Mouse (Mus musculus): ENCODE data around the gene Rdh16. TPM values are rescaled to one million over a fixed set of nuclear protein-coding genes. Genes with fewer than 3 reads are reported as not detected.
"Not testable (repeated sequence)": the region's sequence is repeated elsewhere in the genome, so short reads cannot be mapped to it uniquely, and the experiment has no call there.

Rdh16 gene
- polyA plus RNA-seq, 1 experiment from 2014 or later, result 1.6 TPM

DNA sequence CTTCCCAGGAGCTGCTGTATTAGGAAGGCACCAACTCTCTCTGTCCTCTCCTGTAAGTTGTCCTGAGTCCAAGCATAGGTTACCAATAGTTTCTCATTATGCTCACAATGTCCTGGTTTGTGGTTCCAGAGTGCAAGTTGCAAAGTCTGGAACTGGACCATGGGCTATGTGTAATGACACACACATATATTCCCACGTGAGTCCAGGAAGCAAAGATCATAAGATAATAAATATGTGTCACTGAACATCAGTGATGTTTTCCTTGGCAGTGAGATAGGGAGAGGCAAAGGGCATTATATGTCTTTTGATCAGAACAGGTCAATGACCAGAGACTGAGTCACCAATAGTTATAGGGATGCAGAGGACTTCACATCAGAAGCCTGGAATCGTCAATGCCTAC is 24.9 kb upstream of the Rdh16 start, which contains the start of gene Rdh9:
Gene Rdh9, plus strand, starts transcription at position 376 of the 400 bp plus-strand sequence.
- Histone ChIP-seq H3K4me3 (ENCODE audit: low read length) (no peak within 1 kb of the TSS), H3K36me3 (ENCODE audit: insufficient read depth, low read length) (no peaks in the 10 kb centered on the region), H3K4me2 (replicated peaks; ENCODE audit: low read depth, low read length) (no peak within 1 kb of the TSS), H3K27ac (ENCODE audit: low read length) (no peak within 1 kb of the TSS), H3K9me3 (ENCODE audit: low read length) (no peaks in the 10 kb centered on the region), H3K27me3 (ENCODE audit: insufficient read depth, low read length) (no peaks in the 10 kb centered on the region), H3K4me1 (ENCODE audit: insufficient read depth, low read length) (no peaks in the 10 kb centered on the region), H3K9ac (replicated peaks; ENCODE audit: low read length) (no peak within 1 kb of the TSS)
- no peak for ATAC-seq (ENCODE audit: low FRiP score, low TSS enrichment)
- WGBS, result 73% methylated on average over 2 of the region's 2 CpGs

DNA sequence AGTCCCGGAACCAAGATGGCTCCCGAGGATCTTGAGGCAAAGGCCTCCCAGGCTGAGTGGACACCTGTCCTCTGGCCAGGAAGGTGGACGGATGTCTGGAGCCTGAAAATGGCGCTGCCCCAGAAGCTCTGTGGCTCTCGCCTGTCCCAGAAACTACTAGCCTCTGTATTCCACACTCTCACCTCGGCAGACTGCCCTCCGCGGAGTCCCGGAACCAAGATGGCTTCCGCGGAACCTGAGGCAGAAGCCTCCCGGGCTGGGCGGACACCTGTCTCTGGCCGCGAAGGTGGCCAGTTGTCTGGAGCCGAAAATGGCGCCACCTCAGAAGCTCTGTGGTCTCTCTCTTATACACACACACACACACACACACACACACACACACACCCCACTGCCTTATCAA is 18.6 kb upstream of the Rdh16 start:
- 97% methylated on average over 17 of the region's 17 CpGs for WGBS
- H3K9me3 ChIP-seq (ENCODE audit: low read length); H3K4me3 ChIP-seq (ENCODE audit: low read length): not testable (repeated sequence)

DNA sequence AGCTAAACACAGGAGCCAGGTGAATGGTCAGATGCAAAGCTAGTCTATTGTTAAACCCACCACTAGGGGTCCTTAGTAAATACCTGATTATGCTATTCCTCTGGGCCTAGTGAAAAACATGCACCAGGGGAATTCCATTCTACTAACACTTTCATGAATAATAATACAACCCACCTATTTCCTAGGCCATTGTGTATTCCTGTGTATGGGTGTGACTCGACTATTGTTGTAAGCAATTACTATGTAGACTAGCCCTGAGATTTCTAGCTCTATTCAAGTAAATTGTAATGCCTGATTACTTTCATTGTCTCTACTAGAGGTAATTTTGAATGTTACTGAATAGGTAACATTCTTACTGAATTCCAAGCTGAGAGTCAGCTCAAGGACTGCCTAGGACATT is 15.5 kb upstream of the Rdh16 start:
- not testable (repeated sequence) for H3K4me3 ChIP-seq (ENCODE audit: low read length); H3K4me1 ChIP-seq (ENCODE audit: insufficient read depth, low read length); H3K36me3 ChIP-seq (ENCODE audit: insufficient read depth, low read length); H3K27me3 ChIP-seq (ENCODE audit: insufficient read depth, low read length); H3K4me2 ChIP-seq (replicated peaks; ENCODE audit: low read depth, low read length); ATAC-seq (ENCODE audit: low FRiP score, low TSS enrichment); H3K9me3 ChIP-seq (ENCODE audit: low read length); H3K9ac ChIP-seq (replicated peaks; ENCODE audit: low read length); H3K27ac ChIP-seq (ENCODE audit: low read length)
- 86% methylated on average over 1 of the region's 1 CpGs for WGBS

More for the DNA sequence above, 18.6 kb upstream of the Rdh16 start:
- H3K4me1 ChIP-seq (ENCODE audit: insufficient read depth, low read length); H3K27me3 ChIP-seq (ENCODE audit: insufficient read depth, low read length); H3K27ac ChIP-seq (ENCODE audit: low read length); H3K9ac ChIP-seq (replicated peaks; ENCODE audit: low read length); ATAC-seq (ENCODE audit: low FRiP score, low TSS enrichment); H3K36me3 ChIP-seq (ENCODE audit: insufficient read depth, low read length); H3K4me2 ChIP-seq (replicated peaks; ENCODE audit: low read depth, low read length): not testable (repeated sequence)

DNA sequence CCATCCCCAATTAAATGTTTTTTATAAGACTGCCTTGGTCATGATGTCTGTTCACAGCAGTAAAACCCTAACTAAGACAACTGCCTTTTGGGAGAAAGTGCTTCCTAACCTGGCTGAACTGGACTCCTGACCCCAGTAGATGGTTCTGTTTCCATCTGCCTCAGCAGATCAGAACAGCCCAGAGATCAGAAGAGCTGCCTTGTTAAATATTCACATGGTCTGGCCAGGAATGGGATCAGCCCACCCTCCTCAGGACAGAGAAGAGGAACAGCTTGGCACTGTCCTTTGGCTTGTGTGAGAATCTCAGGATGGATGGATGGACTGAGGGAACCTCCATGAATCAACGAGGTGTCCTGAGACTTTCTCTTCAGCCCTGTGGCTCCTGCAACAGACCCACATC is 1.7 kb upstream of the Rdh16 start:
- Histone ChIP-seq H3K36me3 (ENCODE audit: insufficient read depth, low read length) (no peaks in the 10 kb centered on the region), H3K27me3 (ENCODE audit: insufficient read depth, low read length) (no peaks in the 10 kb centered on the region), H3K4me1 (ENCODE audit: insufficient read depth, low read length) (no peaks in the 10 kb centered on the region), H3K9ac (replicated peaks; ENCODE audit: low read length) (no peak overlapping the region), H3K27ac (ENCODE audit: low read length) (no peak overlapping the region), H3K9me3 (ENCODE audit: low read length) (peaks cover 4% of the 10 kb centered on the region), H3K4me3 (ENCODE audit: low read length) (no peak overlapping the region), H3K4me2 (replicated peaks; ENCODE audit: low read depth, low read length) (no peak overlapping the region)
- WGBS, result 80% methylated on average over 1 of the region's 1 CpGs
- ATAC-seq (ENCODE audit: low FRiP score, low TSS enrichment), result peak; percentile 59; the same call in 1 of the 2 replicates

DNA sequence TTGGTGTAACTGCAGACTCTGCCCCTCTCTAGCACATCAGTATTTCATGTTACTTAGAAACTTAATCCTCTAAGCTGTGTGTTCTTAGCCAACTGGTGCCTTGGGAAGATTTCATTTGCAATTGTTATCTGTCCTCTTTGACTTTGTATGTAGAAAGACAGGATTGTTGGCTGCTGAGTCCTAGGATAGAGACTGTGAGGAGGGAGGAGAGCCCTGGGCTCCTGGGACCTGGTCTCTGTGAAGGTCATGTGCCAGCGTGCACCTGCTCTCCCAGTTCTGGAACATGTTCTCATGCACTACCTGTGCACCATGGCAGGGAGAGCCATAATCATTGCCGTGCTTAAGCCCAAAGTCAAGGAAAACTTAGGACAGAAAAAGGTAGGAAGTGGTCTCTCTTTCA is 660 bp downstream of the Rdh16 start:
- H3K9me3 ChIP-seq (ENCODE audit: low read length), result peaks cover 1% of the 10 kb centered on the region
- no peak overlapping the region for H3K4me2 ChIP-seq (replicated peaks; ENCODE audit: low read depth, low read length)
- H3K27ac ChIP-seq (ENCODE audit: low read length), result no peak overlapping the region
- no peaks in the 10 kb centered on the region for H3K36me3 ChIP-seq (ENCODE audit: insufficient read depth, low read length)
- no peaks in the 10 kb centered on the region for H3K4me1 ChIP-seq (ENCODE audit: insufficient read depth, low read length)
- 86% methylated on average over 2 of the region's 2 CpGs for WGBS
- no peaks in the 10 kb centered on the region for H3K27me3 ChIP-seq (ENCODE audit: insufficient read depth, low read length)
- no peak for ATAC-seq (ENCODE audit: low FRiP score, low TSS enrichment)
- no peak overlapping the region for H3K9ac ChIP-seq (replicated peaks; ENCODE audit: low read length)
- no peak overlapping the region for H3K4me3 ChIP-seq (ENCODE audit: low read length)

DNA sequence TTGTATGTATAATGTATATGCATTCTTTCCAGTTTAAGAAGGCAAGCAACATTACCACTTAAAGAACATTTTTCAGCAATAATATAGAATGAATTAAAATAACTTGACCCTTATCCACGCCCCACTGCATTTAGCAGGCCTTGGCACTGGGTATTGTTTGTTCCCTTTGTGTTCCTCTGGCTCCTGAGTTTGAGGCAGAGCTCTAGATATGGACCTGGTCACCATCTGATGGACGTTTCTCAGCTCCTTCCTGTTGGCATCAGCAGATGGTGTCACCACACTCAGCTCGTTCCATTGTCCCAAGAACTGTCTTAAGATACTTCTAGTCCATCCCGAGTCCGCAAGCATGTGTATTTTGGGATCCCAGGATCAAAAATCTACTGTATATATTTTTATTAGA is 1.3 kb downstream of the Rdh16 start:
- no peaks in the 10 kb centered on the region for H3K36me3 ChIP-seq (ENCODE audit: insufficient read depth, low read length)
- no peaks in the 10 kb centered on the region for H3K4me1 ChIP-seq (ENCODE audit: insufficient read depth, low read length)
- no peak overlapping the region for H3K4me3 ChIP-seq (ENCODE audit: low read length)
- H3K9me3 ChIP-seq (ENCODE audit: low read length), result no peaks in the 10 kb centered on the region
- WGBS, result 80% methylated on average over 5 of the region's 5 CpGs
- no peaks in the 10 kb centered on the region for H3K27me3 ChIP-seq (ENCODE audit: insufficient read depth, low read length)
- H3K9ac ChIP-seq (replicated peaks; ENCODE audit: low read length), result no peak overlapping the region
- H3K4me2 ChIP-seq (replicated peaks; ENCODE audit: low read depth, low read length), result no peak overlapping the region
- no peak for ATAC-seq (ENCODE audit: low FRiP score, low TSS enrichment)
- H3K27ac ChIP-seq (ENCODE audit: low read length), result no peak overlapping the region

DNA sequence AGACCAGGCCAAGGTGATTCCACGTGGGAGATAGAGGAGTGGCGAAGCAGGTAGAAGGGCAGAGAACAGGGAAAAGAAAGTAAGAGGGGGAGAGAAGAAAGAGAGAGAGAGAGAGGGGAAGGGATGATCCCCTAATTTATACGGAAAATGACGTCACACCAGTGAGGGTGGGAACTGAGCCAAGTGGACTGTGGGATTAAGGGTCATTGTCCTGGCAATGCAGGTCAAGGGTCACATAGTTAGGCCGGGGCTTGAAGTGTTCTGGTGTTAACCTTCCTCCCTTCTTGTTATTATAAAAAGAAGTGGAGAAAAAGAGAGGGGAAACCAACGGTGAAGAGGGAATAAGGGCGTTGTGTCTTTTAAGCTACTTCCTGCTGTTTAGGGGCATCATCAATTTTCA is 3.5 kb downstream of the Rdh16 start:
- ATAC-seq (ENCODE audit: low FRiP score, low TSS enrichment), result no peak
- 62% methylated on average over 7 of the region's 7 CpGs for WGBS

DNA sequence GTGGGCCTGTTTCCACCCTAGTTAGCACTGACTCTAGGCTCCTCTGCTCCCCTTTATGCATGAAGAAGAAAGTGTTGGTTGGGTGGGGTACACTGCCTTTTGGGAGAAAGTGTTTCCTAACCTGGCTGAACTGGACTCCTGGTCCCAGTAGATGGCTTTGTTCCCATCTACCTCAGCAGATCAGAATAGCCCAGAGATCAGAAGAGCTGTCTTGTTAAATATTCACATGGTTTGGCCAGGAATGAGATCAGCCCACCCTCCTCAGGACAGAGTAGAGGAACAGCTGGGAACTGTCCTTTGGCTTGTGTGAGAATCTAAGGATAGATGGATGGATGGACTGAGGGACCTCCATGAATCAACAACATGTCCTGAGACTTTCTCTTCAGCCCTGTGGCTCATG is 14.9 kb downstream of the Rdh16 start:
- H3K4me2 ChIP-seq (replicated peaks; ENCODE audit: low read depth, low read length), result no peak overlapping the region
- no peak overlapping the region for H3K27ac ChIP-seq (ENCODE audit: low read length)
- no peaks in the 10 kb centered on the region for H3K36me3 ChIP-seq (ENCODE audit: insufficient read depth, low read length)
- no peak overlapping the region for H3K9ac ChIP-seq (replicated peaks; ENCODE audit: low read length)
- H3K27me3 ChIP-seq (ENCODE audit: insufficient read depth, low read length), result no peaks in the 10 kb centered on the region
- no peak for ATAC-seq (ENCODE audit: low FRiP score, low TSS enrichment)
- no peaks in the 10 kb centered on the region for H3K4me1 ChIP-seq (ENCODE audit: insufficient read depth, low read length)
- H3K9me3 ChIP-seq (ENCODE audit: low read length), result peaks cover 7% of the 10 kb centered on the region
- no peak overlapping the region for H3K4me3 ChIP-seq (ENCODE audit: low read length)

More for the DNA sequence above, 3.5 kb downstream of the Rdh16 start:
- no peak overlapping the region for H3K4me2 ChIP-seq (replicated peaks; ENCODE audit: low read depth, low read length)
- no peaks in the 10 kb centered on the region for H3K36me3 ChIP-seq (ENCODE audit: insufficient read depth, low read length)
- no peak overlapping the region for H3K4me3 ChIP-seq (ENCODE audit: low read length)
- H3K9ac ChIP-seq (replicated peaks; ENCODE audit: low read length), result no peak overlapping the region
- H3K27me3 ChIP-seq (ENCODE audit: insufficient read depth, low read length), result no peaks in the 10 kb centered on the region
- H3K9me3 ChIP-seq (ENCODE audit: low read length), result no peaks in the 10 kb centered on the region
- no peak overlapping the region for H3K27ac ChIP-seq (ENCODE audit: low read length)
- H3K4me1 ChIP-seq (ENCODE audit: insufficient read depth, low read length), result no peaks in the 10 kb centered on the region

DNA sequence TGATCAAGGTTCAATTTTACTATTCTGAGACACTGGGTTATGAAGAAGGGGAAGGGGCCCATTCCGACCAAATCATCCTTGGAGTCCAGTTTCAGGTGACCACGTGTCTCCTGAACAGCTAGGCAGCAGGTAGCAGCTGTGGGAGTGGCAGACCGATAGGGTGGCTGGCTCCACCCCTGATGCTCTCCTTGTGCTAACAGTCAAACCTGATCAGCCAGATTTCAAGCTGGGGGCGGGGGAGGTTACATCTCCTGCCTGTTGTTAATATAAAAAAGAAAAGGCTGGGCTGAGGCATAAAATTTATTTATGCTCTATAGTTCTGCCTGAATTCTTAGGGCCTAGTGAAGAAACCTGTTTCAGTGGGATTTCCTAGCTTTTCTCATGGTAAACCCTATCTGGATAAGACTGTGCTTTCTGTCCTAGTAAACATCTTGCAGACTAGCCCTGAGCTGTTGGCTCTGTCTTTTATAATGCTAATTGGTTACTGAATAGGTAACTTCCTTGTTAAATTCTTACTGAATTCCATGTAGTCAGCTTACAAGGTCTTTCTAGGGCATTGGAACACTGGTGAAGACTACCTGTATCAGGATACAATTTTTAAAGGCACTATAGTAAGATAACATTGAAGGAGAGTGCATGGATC is 16.4 kb downstream of the Rdh16 start:
- not testable (repeated sequence) for H3K4me3 ChIP-seq (ENCODE audit: low read length); H3K4me2 ChIP-seq (replicated peaks; ENCODE audit: low read depth, low read length); H3K9me3 ChIP-seq (ENCODE audit: low read length); H3K9ac ChIP-seq (replicated peaks; ENCODE audit: low read length); H3K27me3 ChIP-seq (ENCODE audit: insufficient read depth, low read length); H3K27ac ChIP-seq (ENCODE audit: low read length); H3K4me1 ChIP-seq (ENCODE audit: insufficient read depth, low read length); ATAC-seq (ENCODE audit: low FRiP score, low TSS enrichment); H3K36me3 ChIP-seq (ENCODE audit: insufficient read depth, low read length)
- WGBS, result 70% methylated on average over 4 of the region's 4 CpGs

DNA sequence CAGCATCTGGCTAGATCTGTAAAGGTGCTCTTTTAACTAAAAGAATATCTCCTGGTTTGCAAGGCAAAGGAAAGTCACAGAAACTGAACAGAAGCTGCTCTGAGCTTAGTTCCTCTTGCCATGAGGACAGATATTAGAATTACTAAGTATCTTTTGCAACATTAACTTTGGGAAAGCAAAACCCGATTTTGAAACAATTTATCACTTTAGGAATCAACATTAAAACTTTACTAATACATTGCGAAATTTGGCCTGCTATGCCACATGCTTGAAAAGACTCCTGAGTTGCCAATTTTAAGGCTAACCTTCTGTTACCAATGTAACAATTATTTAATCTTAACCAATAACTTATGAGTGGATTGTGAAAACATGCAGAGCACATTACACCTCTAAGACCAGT is 20.9 kb downstream of the Rdh16 start:
- not testable (repeated sequence) for H3K4me2 ChIP-seq (replicated peaks; ENCODE audit: low read depth, low read length); H3K9ac ChIP-seq (replicated peaks; ENCODE audit: low read length); H3K9me3 ChIP-seq (ENCODE audit: low read length); H3K27ac ChIP-seq (ENCODE audit: low read length); H3K27me3 ChIP-seq (ENCODE audit: insufficient read depth, low read length); H3K4me3 ChIP-seq (ENCODE audit: low read length); H3K36me3 ChIP-seq (ENCODE audit: insufficient read depth, low read length); H3K4me1 ChIP-seq (ENCODE audit: insufficient read depth, low read length); ATAC-seq (ENCODE audit: low FRiP score, low TSS enrichment)
- 90% methylated on average over 2 of the region's 2 CpGs for WGBS
